Mouse (Mus musculus) C2C12 (cell line): ENCODE measurements around the gene Mrfap1. TPM values are rescaled to one million over a fixed set of nuclear protein-coding genes. Genes with fewer than 3 reads are reported as not detected.

Source experiments
- H3K27me3 ChIP-seq: one replicate; pipeline ENCODE4 v1.6.1; 2011; ENCODE audit not compliant: control insufficient read depth, insufficient read depth, insufficient read length
- H3K36me3 ChIP-seq: one replicate; pipeline ENCODE4 v1.6.1; 2011; ENCODE audit not compliant: control insufficient read depth, insufficient read depth
- H3K4me3 ChIP-seq: one replicate; pipeline ENCODE4 v1.5.1; 2011; ENCODE audit warnings: mild to moderate bottlenecking, control low read depth; ENCODE audit not compliant: poor library complexity, insufficient read depth, severe bottlenecking
- H3K79me2 ChIP-seq: one replicate; pipeline ENCODE4 v1.6.1; 2011; ENCODE audit not compliant: control insufficient read depth, insufficient read depth
- H3K79me3 ChIP-seq: one replicate; pipeline ENCODE4 v1.6.1; 2011; ENCODE audit warnings: low read depth, control low read depth
- H3ac ChIP-seq: one replicate; pipeline ENCODE3; 2011; ENCODE audit warnings: low read depth; ENCODE audit not compliant: control insufficient read depth, insufficient read length
- CEBPB ChIP-seq: IDR thresholded peaks from one replicate; pipeline ENCODE4 v1.6.1; 2011; ENCODE audit warnings: low read depth, mild to moderate bottlenecking, control low read depth, moderate library complexity
- CTCF ChIP-seq: IDR thresholded peaks from one replicate; pipeline ENCODE4 v1.5.1; 2011; ENCODE audit not compliant: control insufficient read depth, insufficient read depth, insufficient read length
- FOSL1 ChIP-seq: IDR thresholded peaks from one replicate; pipeline ENCODE4 v1.8.0; 2011; ENCODE audit warnings: mild to moderate bottlenecking, low read length; ENCODE audit not compliant: poor library complexity, insufficient read depth, severe bottlenecking
- MAX ChIP-seq: IDR thresholded peaks from one replicate; pipeline ENCODE4 v1.6.1; 2011; ENCODE audit warnings: mild to moderate bottlenecking, control low read depth
- MYOD1 ChIP-seq: IDR thresholded peaks from one replicate; pipeline ENCODE4 v1.6.1; 2011; ENCODE audit warnings: low read depth; ENCODE audit not compliant: control insufficient read depth, insufficient read length
- MYOG ChIP-seq: IDR thresholded peaks from one replicate; pipeline ENCODE4 v1.6.1; 2011; ENCODE audit not compliant: control insufficient read depth, insufficient read length; ENCODE audit errors: extremely low read depth
- USF1 ChIP-seq: IDR thresholded peaks from one replicate; pipeline ENCODE4 v1.6.1; 2011; ENCODE audit warnings: low read depth, mild to moderate bottlenecking, control low read depth, moderate library complexity
- polyA plus RNA-seq: library from polyadenylated mRNA; unstranded; fragments of >200 nt; fragmentation: generic; extraction: Trizol; gene quantifications from one replicate; pipeline ENCODE4 v1.2.1, GENCODE M21; 2012; ENCODE audit warnings: missing spikeins

The Mrfap1 gene
- polyA plus RNA-seq, 1 experiment, result 347 TPM

- Histone ChIP-seq H3K79me2 (no peaks in the 10 kb centered on the region), H3K4me3 (no peak overlapping the region), H3K36me3 (no peaks in the 10 kb centered on the region), H3K27me3 (peaks cover 9% of the 10 kb centered on the region), H3K79me3 (no peaks in the 10 kb centered on the region), H3ac (no peak overlapping the region)
- TF ChIP-seq MYOD1 (no peak), CEBPB (no peak), MYOG (no peak), CTCF (no peak), FOSL1 (no peak), USF1 (no peak), MAX (no peak)
Measured at GRCm38 (mm10) chr5:36778901-36779300, 17.7 kb downstream of the Mrfap1 start.

- H3K4me3 ChIP-seq, result no peak overlapping the region
- peaks cover 9% of the 10 kb centered on the region for H3K27me3 ChIP-seq
- no peaks in the 10 kb centered on the region for H3K36me3 ChIP-seq
- no peak for TF ChIP-seq CEBPB
- no peak for TF ChIP-seq MYOD1
- no peak for TF ChIP-seq MYOG
- no peak for TF ChIP-seq USF1
- no peak for TF ChIP-seq CTCF
- TF ChIP-seq MAX, result no peak
- TF ChIP-seq FOSL1, result no peak
- no peaks in the 10 kb centered on the region for H3K79me3 ChIP-seq
- no peaks in the 10 kb centered on the region for H3K79me2 ChIP-seq
- no peak overlapping the region for H3ac ChIP-seq
Measured at GRCm38 (mm10) chr5:36777186-36777585, 19.4 kb downstream of the Mrfap1 start.

GRCm38 (mm10) chr5:36776021-36776575, 20.5 kb downstream of the Mrfap1 start:
- Histone ChIP-seq H3ac (no peak overlapping the region), H3K79me2 (no peaks in the 10 kb centered on the region), H3K27me3 (peaks cover 9% of the 10 kb centered on the region), H3K79me3 (no peaks in the 10 kb centered on the region), H3K4me3 (no peak overlapping the region), H3K36me3 (no peaks in the 10 kb centered on the region)
- TF ChIP-seq MYOG (no peak), USF1 (no peak), MYOD1 (no peak), MAX (no peak), CEBPB (no peak), FOSL1 (no peak), CTCF (no peak)

GRCm38 (mm10) chr5:36775317-36775716, 21.3 kb downstream of the Mrfap1 start:
- no peaks in the 10 kb centered on the region for H3K36me3 ChIP-seq
- H3K79me3 ChIP-seq, result no peaks in the 10 kb centered on the region
- H3K27me3 ChIP-seq, result peaks cover 9% of the 10 kb centered on the region
- TF ChIP-seq CTCF (no peak), CEBPB (no peak), FOSL1 (no peak), MYOG (no peak)
- no peaks in the 10 kb centered on the region for H3K79me2 ChIP-seq
- H3K4me3 ChIP-seq, result no peak overlapping the region
- no peak overlapping the region for H3ac ChIP-seq

GRCm38 (mm10) chr5:36772586-36772985, 24.0 kb downstream of the Mrfap1 start:
- Histone ChIP-seq H3K27me3 (peaks cover 18% of the 10 kb centered on the region), H3K36me3 (no peaks in the 10 kb centered on the region), H3K79me2 (no peaks in the 10 kb centered on the region), H3K79me3 (no peaks in the 10 kb centered on the region), H3K4me3 (no peak overlapping the region), H3ac (no peak overlapping the region)
- no peak for TF ChIP-seq USF1
- no peak for TF ChIP-seq MAX
- TF ChIP-seq MYOG, result no peak
- no peak for TF ChIP-seq MYOD1

- Histone ChIP-seq H3K27me3 (peaks cover 13% of the 10 kb centered on the region), H3K79me3 (no peaks in the 10 kb centered on the region), H3K79me2 (no peaks in the 10 kb centered on the region), H3K4me3 (no peak overlapping the region), H3ac (no peak overlapping the region), H3K36me3 (no peaks in the 10 kb centered on the region)
- TF ChIP-seq MYOD1 (no peak), MAX (no peak), FOSL1 (no peak), MYOG (no peak)
Measured at GRCm38 (mm10) chr5:36769603-36770002, 27.0 kb downstream of the Mrfap1 start.
